Mouse (Mus musculus) MEL (cell line): ENCODE measurements at regions not wholly inside any gene's neighbourhood (a gene's known extent, or its start where the extent isn't known, plus 50 kb on each side); places are given as distances from the start of the nearest gene placed in this dataset.

Source experiments
- CTCF ChIP-seq, 3 experiments: IDR thresholded peaks in 2 of 3; conservative IDR thresholded peaks in 1 of 3; 2 replicates each; pipeline ENCODE4 v1.5.1; 2011 to 2012; ENCODE audit warnings: low read length in 3 of 3, low read depth in 2 of 3, mild to moderate bottlenecking in 2 of 3, improper control_type of control experiment in 1 of 3, inconsistent platforms in 1 of 3, mixed read lengths in 1 of 3, moderate library complexity in 1 of 3; ENCODE audit not compliant: control insufficient read depth in 1 of 3, insufficient read depth in 1 of 3, poor library complexity in 1 of 3, severe bottlenecking in 1 of 3
- GABPA ChIP-seq: IDR thresholded peaks from 2 replicates; pipeline ENCODE4 v1.6.1; 2012; ENCODE audit warnings: low read depth, mild to moderate bottlenecking, inconsistent platforms, low read length, improper control_type of control experiment, moderate library complexity
- MAX ChIP-seq: IDR thresholded peaks from 2 replicates; pipeline ENCODE4 v1.6.1; 2011; ENCODE audit warnings: low read length, improper control_type of control experiment
- TAL1 ChIP-seq: IDR thresholded peaks from 2 replicates; pipeline ENCODE4 v1.6.1; 2012; ENCODE audit warnings: mild to moderate bottlenecking, inconsistent platforms, low read length, moderate library complexity, mixed read lengths
- USF1 ChIP-seq: IDR thresholded peaks from 2 replicates; pipeline ENCODE4 v1.6.1; 2014; ENCODE audit warnings: low read depth, mild to moderate bottlenecking, inconsistent platforms, low read length, improper control_type of control experiment, moderate library complexity
- USF2 ChIP-seq, 2 experiments: IDR thresholded peaks; 2 replicates each; pipeline ENCODE4 v1.6.1; 2011 to 2012; ENCODE audit warnings: improper control_type of control experiment in 2 of 2, low read length in 2 of 2, borderline replicate concordance in 1 of 2, inconsistent platforms in 1 of 2, low read depth in 1 of 2, mild to moderate bottlenecking in 1 of 2; ENCODE audit not compliant: insufficient read depth in 1 of 2

- TF ChIP-seq CTCF (IDR thresholded peaks at IDR 0.05 in 2 of 3, conservative IDR thresholded peaks at IDR 0.05 in 1 of 3; ENCODE audit: control insufficient read depth in 1 of 3, insufficient read depth in 1 of 3, low read depth in 2 of 3, low read length in 3 of 3, poor library complexity in 1 of 3, severe bottlenecking in 1 of 3) (no peak), USF2 (IDR thresholded peaks at IDR 0.05; ENCODE audit: borderline replicate concordance in 1 of 2, insufficient read depth in 1 of 2, low read depth in 1 of 2, low read length in 2 of 2) (no peak), MAX (no peak), GABPA (no peak), USF1 (no peak), TAL1 (no peak)
Measured at GRCm38 (mm10) chr9:122459491-122459890, 108.1 kb downstream of the Abhd5 start.
